Mouse (Mus musculus): ENCODE results near the gene Btnl1.

Gene Btnl1

GRCm38 (mm10) chr17:34376847-34377246, at the start of gene Btnl1:
Gene Btnl1, plus strand, starts transcription at chr17:34377132.
- no peak for DNase-seq

- DNase-seq: no peak
Measured at GRCm38 (mm10) chr17:34329807-34330206, 47.1 kb upstream of the Btnl1 start.

- DNase-seq: no peak
Measured at GRCm38 (mm10) chr17:34331200-34331599, 45.7 kb upstream of the Btnl1 start.

- no peak for DNase-seq
Measured at GRCm38 (mm10) chr17:34340619-34341402, 36.1 kb upstream of the Btnl1 start.

GRCm38 (mm10) chr17:34344882-34345281, 32.0 kb upstream of the Btnl1 start:
- no peak for DNase-seq

- no peak for DNase-seq
Measured at GRCm38 (mm10) chr17:34345486-34345885, 31.4 kb upstream of the Btnl1 start.

GRCm38 (mm10) chr17:34346041-34346440, 30.9 kb upstream of the Btnl1 start:
- no peak for DNase-seq

- DNase-seq: no peak
Measured at GRCm38 (mm10) chr17:34347606-34348308, 29.2 kb upstream of the Btnl1 start.

- DNase-seq: peak; percentile 60 to 73
Measured at GRCm38 (mm10) chr17:34349429-34349828, 27.5 kb upstream of the Btnl1 start.

GRCm38 (mm10) chr17:34354539-34354938, 22.4 kb upstream of the Btnl1 start, which contains the start of gene Btnl2:
Gene Btnl2, plus strand, starts transcription at chr17:34354822.
- DNase-seq: no peak

GRCm38 (mm10) chr17:34354940-34355339, 22.0 kb upstream of the Btnl1 start:
- no peak for DNase-seq

- no peak for DNase-seq
Measured at GRCm38 (mm10) chr17:34362954-34363546, 13.9 kb upstream of the Btnl1 start.

GRCm38 (mm10) chr17:34363676-34364310, 13.1 kb upstream of the Btnl1 start:
- no peak for DNase-seq

GRCm38 (mm10) chr17:34365031-34365430, 11.9 kb upstream of the Btnl1 start:
- DNase-seq: no peak

GRCm38 (mm10) chr17:34370563-34370962, 6.4 kb upstream of the Btnl1 start:
- no peak for DNase-seq

GRCm38 (mm10) chr17:34373055-34373709, 3.8 kb upstream of the Btnl1 start:
- DNase-seq: no peak

- no peak for DNase-seq
Measured at GRCm38 (mm10) chr17:34377450-34378209, 698 bp downstream of the Btnl1 start.

GRCm38 (mm10) chr17:34378716-34379115, 1.8 kb downstream of the Btnl1 start:
- DNase-seq: no peak

- no peak for DNase-seq
Measured at GRCm38 (mm10) chr17:34379451-34379850, 2.5 kb downstream of the Btnl1 start.

GRCm38 (mm10) chr17:34381876-34382275, 4.9 kb downstream of the Btnl1 start:
- DNase-seq: no peak

- no peak for DNase-seq
Measured at GRCm38 (mm10) chr17:34383212-34383611, 6.3 kb downstream of the Btnl1 start.

GRCm38 (mm10) chr17:34384699-34385098, 7.8 kb downstream of the Btnl1 start:
- DNase-seq: no peak

Measured in cerebellum, adult 18-20 months (tissue).